In the genomic region with DNA sequence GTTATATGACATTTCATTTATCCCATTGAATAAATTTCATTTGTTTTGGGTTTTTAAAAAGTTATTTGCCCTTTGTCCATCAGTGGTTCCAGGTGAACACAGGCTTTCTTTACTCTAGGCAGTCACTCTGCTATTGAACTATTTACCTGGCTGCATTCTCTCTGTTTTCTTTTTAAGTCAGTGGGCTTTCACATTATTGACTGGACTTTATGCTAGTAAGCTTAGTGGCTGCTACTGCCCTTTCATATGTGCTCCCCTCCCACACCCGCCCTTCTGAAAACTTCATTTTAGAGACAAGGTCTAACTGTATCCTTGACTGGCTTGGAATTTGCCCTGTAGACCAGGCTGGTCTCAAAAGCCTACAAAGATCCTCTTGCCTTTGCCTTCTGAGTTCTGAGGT, we compare ENCODE assay signal across 26 mouse cellular contexts.
"Had no signal": no experiment of that assay in that cellular context is flagged by ENCODE, and none has a peak within 500 bp of the region (broad histone marks: within the 10 kb centered on the region; RNA-seq: fewer than 3 reads in every experiment).

No protein-coding gene starts in this region.

- H3K36me3 ChIP-seq: stomach, embryonic 15.5 days had no signal

- H3K9ac ChIP-seq: limb, embryonic 12.5 days; limb, embryonic 15.5 days; lung, embryonic 15.5 days; midbrain, embryonic 13.5 days; neural tube, embryonic 13.5 days; stomach, embryonic 15.5 days had no signal

- H3K27ac ChIP-seq: hindbrain, postnatal 0 days; limb, embryonic 12.5 days; limb, embryonic 15.5 days; lung, embryonic 15.5 days; midbrain, embryonic 10.5 days; midbrain, embryonic 13.5 days; neural tube, embryonic 13.5 days; stomach, embryonic 15.5 days had no signal

- H3K9me3 ChIP-seq: limb, embryonic 12.5 days; limb, embryonic 15.5 days; lung, embryonic 15.5 days; megakaryocyte, embryonic 14.5 days; midbrain, embryonic 10.5 days; midbrain, embryonic 13.5 days; neural tube, embryonic 13.5 days; stomach, embryonic 15.5 days had no signal

- DNase-seq: kidney, adult 18-20 months; kidney, postnatal 10 days; layer of hippocampus, postnatal 36 days; left cerebral cortex, postnatal 4 days; lung, adult 18-20 months; lung, postnatal 10 days; lung, postnatal 36 days; retina, postnatal 1 day; right cerebral cortex, postnatal 25 days; spleen, adult 18-20 months; thymus, adult 2 months; thymus, postnatal 14 days; thymus, postnatal 4 days had no signal

- H3K27me3 ChIP-seq: limb, embryonic 12.5 days; limb, embryonic 15.5 days; lung, embryonic 15.5 days; megakaryocyte, embryonic 14.5 days; midbrain, embryonic 13.5 days; neural tube, embryonic 13.5 days; stomach, embryonic 15.5 days had no signal

- ATAC-seq: hindbrain, postnatal 0 days; inflammation-experienced regulatory T-cells, adult 6 months; intestine, embryonic 16.5 days; midbrain, embryonic 13.5 days; midbrain, embryonic 16.5 days had no signal

- H3K4me2 ChIP-seq: limb, embryonic 12.5 days; limb, embryonic 15.5 days; lung, embryonic 15.5 days; midbrain, embryonic 13.5 days; neural tube, embryonic 13.5 days; stomach, embryonic 15.5 days had no signal

- H3K4me3 ChIP-seq: limb, embryonic 12.5 days; limb, embryonic 15.5 days; lung, embryonic 15.5 days; megakaryocyte, embryonic 14.5 days; midbrain, embryonic 10.5 days; midbrain, embryonic 13.5 days; myocyte; neural tube, embryonic 13.5 days; stomach, embryonic 15.5 days had no signal

- H3K4me1 ChIP-seq: limb, embryonic 12.5 days; limb, embryonic 15.5 days; lung, embryonic 15.5 days; midbrain, embryonic 10.5 days; midbrain, embryonic 13.5 days; neural tube, embryonic 13.5 days; stomach, embryonic 15.5 days had no signal
